Mouse (Mus musculus) kidney, embryonic 15.5 days (tissue): Measurements from ENCODE around the gene Xrn2. TPM values are rescaled to one million over a fixed set of nuclear protein-coding genes. Genes with fewer than 3 reads are reported as not detected.
"Not testable (repeated sequence)": the region's sequence is repeated elsewhere in the genome, so short reads cannot be mapped to it uniquely, and the experiment has no call there.

Source experiments
- ATAC-seq: fragments of 200-750 bp; cut with Nextera tagmentation; replicated peaks from 2 replicates; pipeline ENCODE4 v1.8.0; 2017; ENCODE audit warnings: moderate TSS enrichment; ENCODE audit not compliant: low FRiP score
- H3K27ac ChIP-seq: fragments of 300-500 bp; sonication (generic); 2 replicates; pipeline ENCODE4 v1.5.1; 2015; ENCODE audit warnings: mild to moderate bottlenecking, inconsistent platforms
- H3K27me3 ChIP-seq: fragments of 300-500 bp; sonication (generic); 2 replicates; pipeline ENCODE4 v1.6.1; 2015; ENCODE audit warnings: inconsistent platforms
- H3K36me3 ChIP-seq: fragments of 300-500 bp; sonication (generic); 2 replicates; pipeline ENCODE4 v1.6.1; 2015; ENCODE audit warnings: inconsistent platforms
- H3K4me1 ChIP-seq: fragments of 300-500 bp; sonication (generic); 2 replicates; pipeline ENCODE4 v1.6.1; 2015; ENCODE audit warnings: inconsistent platforms
- H3K4me2 ChIP-seq: fragments of 300-500 bp; sonication (generic); 2 replicates; pipeline ENCODE4 v1.6.1; 2015; ENCODE audit warnings: moderate library complexity, mild to moderate bottlenecking, inconsistent platforms
- H3K4me3 ChIP-seq: fragments of 300-500 bp; sonication (generic); replicated peaks from 2 replicates; pipeline ENCODE4 v1.5.1; 2015; ENCODE audit warnings: mild to moderate bottlenecking, inconsistent platforms
- H3K9ac ChIP-seq: fragments of 300-500 bp; sonication (generic); 2 replicates; pipeline ENCODE4 v1.6.1; 2015; ENCODE audit warnings: mild to moderate bottlenecking, inconsistent platforms
- H3K9me3 ChIP-seq: fragments of 300-500 bp; sonication (generic); replicated peaks from 2 replicates; pipeline ENCODE4 v1.6.1; 2016; ENCODE audit warnings: inconsistent platforms
- WGBS: fragments of 180-500 bp; shearing (Covaris S2); methylation state at CpG from one replicate; pipeline ENCODE4 v1.1.7; 2015; ENCODE audit warnings: mixed read lengths; 5-methylcytosine and 5-hydroxymethylcytosine counted together
- polyA plus RNA-seq: library from polyadenylated mRNA; unstranded; fragments of >200 nt; fragmentation: Nextera tagmentation; extraction: Ambion mirVana; gene quantifications from 2 replicates; pipeline ENCODE4 v1.2.1, GENCODE M21; 2015

Xrn2 gene
- polyA plus RNA-seq, 1 experiment from 2014 or later = 81.3 TPM

GRCm38 (mm10) chr2:147012141-147012622 lies 614 bp upstream of the Xrn2 start:
- WGBS = 31% methylated on average over 7 of the region's 7 CpGs
- peak overlapping the region; percentile 94 for H3K4me3 ChIP-seq
- peaks cover 4% of the 10 kb centered on the region; the same call in 1 of the 2 replicates for H3K36me3 ChIP-seq
- H3K27ac ChIP-seq = peak overlapping the region; percentile 100
- no peaks in the 10 kb centered on the region for H3K27me3 ChIP-seq
- H3K4me1 ChIP-seq = peaks cover 22% of the 10 kb centered on the region
- ATAC-seq = peak; percentile 3; the same call in 1 of the 2 replicates
- H3K4me2 ChIP-seq = peak overlapping the region; percentile 71
- H3K9me3 ChIP-seq = no peaks in the 10 kb centered on the region
- H3K9ac ChIP-seq = peak overlapping the region; percentile 85

- H3K27ac ChIP-seq = peak overlapping the region; percentile 100
- ATAC-seq = peak; percentile 93
- peaks cover 22% of the 10 kb centered on the region for H3K4me1 ChIP-seq
- peak overlapping the region; percentile 85 for H3K9ac ChIP-seq
- peak overlapping the region; percentile 94 for H3K4me3 ChIP-seq
- no peaks in the 10 kb centered on the region for H3K27me3 ChIP-seq
- WGBS = under 1% methylated on average over 58 of the region's 59 CpGs
- H3K36me3 ChIP-seq = peaks cover 4% of the 10 kb centered on the region; the same call in 1 of the 2 replicates
- H3K4me2 ChIP-seq = peak overlapping the region; percentile 71
- H3K9me3 ChIP-seq = no peaks in the 10 kb centered on the region
These were observed 586 bp downstream of the Xrn2 start for GRCm38 (mm10) chr2:147013194-147013969.

GRCm38 (mm10) chr2:147014101-147014886 lies 1.5 kb downstream of the Xrn2 start:
- peaks cover 22% of the 10 kb centered on the region for H3K4me1 ChIP-seq
- peak overlapping the region; percentile 94 for H3K4me3 ChIP-seq
- H3K27me3 ChIP-seq = no peaks in the 10 kb centered on the region
- ATAC-seq = no peak
- H3K36me3 ChIP-seq = peaks cover 4% of the 10 kb centered on the region; the same call in 1 of the 2 replicates
- H3K4me2 ChIP-seq = peak overlapping the region; percentile 71
- peak overlapping the region; percentile 85 for H3K9ac ChIP-seq
- no peaks in the 10 kb centered on the region for H3K9me3 ChIP-seq
- 18% methylated on average over 15 of the region's 15 CpGs for WGBS
- H3K27ac ChIP-seq = peak overlapping the region; percentile 100

GRCm38 (mm10) chr2:147022041-147022440 lies 9.2 kb downstream of the Xrn2 start:
- H3K9ac ChIP-seq, ATAC-seq, H3K4me3 ChIP-seq, H3K9me3 ChIP-seq, H3K4me2 ChIP-seq, H3K27me3 ChIP-seq, H3K4me1 ChIP-seq, H3K27ac ChIP-seq: not testable (repeated sequence)
- peaks cover 18% of the 10 kb centered on the region for H3K36me3 ChIP-seq
- 88% methylated on average over 1 of the region's 1 CpGs for WGBS

GRCm38 (mm10) chr2:147023067-147023466 lies 10.3 kb downstream of the Xrn2 start:
- no peak overlapping the region for H3K9ac ChIP-seq

GRCm38 (mm10) chr2:147023560-147023959 lies 10.8 kb downstream of the Xrn2 start:
- Histone ChIP-seq H3K9me3 (no peaks in the 10 kb centered on the region), H3K9ac (no peak overlapping the region), H3K4me2 (no peak overlapping the region), H3K36me3 (peaks cover 31% of the 10 kb centered on the region), H3K4me1 (no peaks in the 10 kb centered on the region), H3K27me3 (no peaks in the 10 kb centered on the region), H3K4me3 (no peak overlapping the region), H3K27ac (no peak overlapping the region)
- no peak for ATAC-seq
- WGBS = 81% methylated on average over 4 of the region's 4 CpGs

More at GRCm38 (mm10) chr2:147023067-147023466, 10.3 kb downstream of the Xrn2 start:
- H3K27me3 ChIP-seq = no peaks in the 10 kb centered on the region
- no peaks in the 10 kb centered on the region for H3K4me1 ChIP-seq
- no peak overlapping the region for H3K27ac ChIP-seq
- peaks cover 28% of the 10 kb centered on the region for H3K36me3 ChIP-seq
- no peaks in the 10 kb centered on the region for H3K9me3 ChIP-seq
- H3K4me3 ChIP-seq = no peak overlapping the region
- H3K4me2 ChIP-seq = no peak overlapping the region
- WGBS = 92% methylated on average over 5 of the region's 5 CpGs
- ATAC-seq = no peak

GRCm38 (mm10) chr2:147033065-147033464 lies 20.3 kb downstream of the Xrn2 start:
- Histone ChIP-seq H3K27ac (no peak overlapping the region), H3K4me1 (no peaks in the 10 kb centered on the region), H3K4me3 (no peak overlapping the region), H3K4me2 (no peak overlapping the region), H3K9me3 (no peaks in the 10 kb centered on the region), H3K36me3 (peaks cover 74% of the 10 kb centered on the region), H3K27me3 (no peaks in the 10 kb centered on the region), H3K9ac (no peak overlapping the region)
- no peak for ATAC-seq
- WGBS = 57% methylated on average over 2 of the region's 2 CpGs

DNA sequence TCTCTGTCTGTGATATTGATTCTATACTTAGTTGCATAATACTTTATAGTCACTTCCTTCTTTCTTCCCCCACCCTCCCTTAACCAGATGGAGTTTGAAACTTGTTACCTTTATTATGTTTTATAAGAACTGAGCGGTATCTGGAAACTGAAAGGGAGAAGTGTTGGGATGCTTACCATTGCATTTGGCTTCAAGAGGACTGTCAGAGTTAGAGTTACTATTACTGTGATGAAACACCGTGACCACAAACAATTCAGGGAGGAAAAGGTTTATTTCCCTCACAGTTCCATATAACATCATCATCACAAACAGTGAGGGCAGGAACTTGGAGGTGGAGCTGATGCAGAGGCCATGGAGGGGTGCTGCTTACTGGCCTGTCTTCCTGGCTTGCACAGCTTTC lies 23.1 kb downstream of the Xrn2 start:
- Histone ChIP-seq H3K9ac (no peak overlapping the region), H3K9me3 (no peaks in the 10 kb centered on the region), H3K4me2 (no peak overlapping the region), H3K4me3 (no peak overlapping the region), H3K27me3 (no peaks in the 10 kb centered on the region), H3K36me3 (peaks cover 65% of the 10 kb centered on the region), H3K4me1 (no peaks in the 10 kb centered on the region), H3K27ac (no peak overlapping the region)
- no peak for ATAC-seq
- WGBS = 95% methylated on average over 2 of the region's 2 CpGs

- Histone ChIP-seq H3K4me3 (no peak overlapping the region), H3K9ac (no peak overlapping the region), H3K36me3 (peaks cover 67% of the 10 kb centered on the region), H3K9me3 (no peaks in the 10 kb centered on the region), H3K4me1 (no peaks in the 10 kb centered on the region), H3K27ac (no peak overlapping the region), H3K4me2 (no peak overlapping the region), H3K27me3 (no peaks in the 10 kb centered on the region)
- WGBS = 78% methylated on average over 3 of the region's 3 CpGs
- ATAC-seq = no peak
These were observed 34.3 kb downstream of the Xrn2 start for GRCm38 (mm10) chr2:147047051-147047450.

DNA sequence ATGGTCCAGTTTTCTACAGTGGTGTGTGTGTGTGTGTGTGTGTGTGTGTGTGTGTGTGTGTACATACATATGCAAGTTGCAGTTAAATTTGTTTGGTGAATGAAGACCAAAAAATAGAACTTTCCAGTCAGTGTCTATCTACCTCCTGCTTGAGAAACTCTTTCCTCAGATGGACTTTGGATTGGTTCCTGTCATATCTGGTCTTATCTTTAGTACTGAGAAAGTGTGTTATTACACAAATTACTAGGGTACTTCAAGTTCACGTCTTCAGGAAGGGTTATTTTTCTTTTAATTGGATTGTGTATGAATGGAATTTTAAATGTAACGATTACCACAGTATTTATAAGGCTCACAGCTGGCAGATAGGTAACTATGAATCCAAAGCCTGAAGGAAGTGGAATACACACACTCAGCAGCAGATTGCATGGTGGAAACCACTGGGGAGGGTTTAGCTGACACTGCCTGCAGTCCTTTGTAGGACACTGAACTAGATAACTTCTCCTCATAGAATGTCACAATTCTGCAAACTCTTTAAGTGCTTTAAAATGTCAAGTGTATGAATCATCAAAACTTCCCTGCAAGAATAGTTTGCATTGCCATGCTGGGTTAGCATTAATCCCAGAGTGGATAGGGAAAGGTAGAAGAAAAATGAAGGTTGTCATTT lies 40.6 kb downstream of the Xrn2 start:
- Histone ChIP-seq H3K4me3 (no peak overlapping the region), H3K9me3 (no peaks in the 10 kb centered on the region), H3K4me2 (no peak overlapping the region), H3K4me1 (no peaks in the 10 kb centered on the region), H3K9ac (no peak overlapping the region), H3K27me3 (no peaks in the 10 kb centered on the region), H3K27ac (no peak overlapping the region), H3K36me3 (peaks cover 66% of the 10 kb centered on the region)
- 89% methylated on average over 2 of the region's 2 CpGs for WGBS
- no peak for ATAC-seq

DNA sequence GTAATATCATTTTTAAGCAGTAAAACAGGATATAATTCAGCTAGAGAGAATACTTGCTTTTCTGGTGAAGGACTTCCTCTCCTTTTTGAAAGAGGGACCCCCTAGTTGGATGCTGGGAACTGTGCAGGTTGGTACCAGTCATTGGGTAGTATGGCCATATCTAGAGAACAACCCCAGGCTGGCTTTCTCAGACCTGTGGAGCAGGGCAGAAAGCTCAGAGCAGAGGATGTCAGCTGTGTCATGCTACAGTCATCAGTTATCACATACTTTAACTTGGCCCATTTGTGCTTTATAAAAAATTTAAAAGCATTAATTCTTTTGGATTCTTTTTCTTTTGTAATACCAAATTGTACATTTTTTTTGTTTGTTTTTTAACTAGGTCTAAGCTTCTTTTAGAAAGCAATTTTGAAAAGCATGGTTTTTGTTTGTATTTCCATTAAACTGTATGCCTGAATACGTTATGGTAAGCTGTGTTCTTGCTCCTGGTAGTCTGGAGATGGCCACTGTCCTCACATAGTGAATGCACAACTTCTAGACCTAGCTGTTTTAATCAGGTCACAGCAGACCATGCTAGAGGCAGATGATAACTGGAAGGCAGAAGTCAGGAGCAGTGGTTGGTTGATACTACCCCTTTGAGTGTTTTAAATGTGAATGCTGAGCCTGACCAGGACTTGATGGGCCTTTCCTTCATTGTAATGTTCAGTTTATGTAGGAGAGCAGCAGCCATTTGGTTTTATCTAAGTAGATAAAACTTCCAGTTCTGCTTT lies 54.9 kb downstream of the Xrn2 start:
- ATAC-seq = no peak
- Histone ChIP-seq H3K4me3 (no peak overlapping the region), H3K9me3 (no peaks in the 10 kb centered on the region), H3K4me1 (no peaks in the 10 kb centered on the region), H3K9ac (no peak overlapping the region), H3K27me3 (no peaks in the 10 kb centered on the region), H3K27ac (no peak overlapping the region), H3K4me2 (no peak overlapping the region), H3K36me3 (peaks cover 60% of the 10 kb centered on the region)
- WGBS = 89% methylated on average over 1 of the region's 1 CpGs
